Mouse (Mus musculus): ENCODE data around the gene Lrrc52. TPM values are rescaled to one million over a fixed set of nuclear protein-coding genes. Genes with fewer than 3 reads are reported as not detected.

Lrrc52 gene
- total RNA-seq, 2 experiments from 2014 or later: 1.2 TPM; not detected in 1

- no peak for ATAC-seq (replicated peaks; ENCODE audit: low FRiP score, low TSS enrichment, poor library complexity, severe bottlenecking)
Measured at GRCm38 (mm10) chr1:167438231-167438885, 28.2 kb downstream of the Lrrc52 start.

GRCm38 (mm10) chr1:167437091-167437490, 29.5 kb downstream of the Lrrc52 start:
- ATAC-seq (replicated peaks; ENCODE audit: low FRiP score, low TSS enrichment, poor library complexity, severe bottlenecking): no peak

DNA sequence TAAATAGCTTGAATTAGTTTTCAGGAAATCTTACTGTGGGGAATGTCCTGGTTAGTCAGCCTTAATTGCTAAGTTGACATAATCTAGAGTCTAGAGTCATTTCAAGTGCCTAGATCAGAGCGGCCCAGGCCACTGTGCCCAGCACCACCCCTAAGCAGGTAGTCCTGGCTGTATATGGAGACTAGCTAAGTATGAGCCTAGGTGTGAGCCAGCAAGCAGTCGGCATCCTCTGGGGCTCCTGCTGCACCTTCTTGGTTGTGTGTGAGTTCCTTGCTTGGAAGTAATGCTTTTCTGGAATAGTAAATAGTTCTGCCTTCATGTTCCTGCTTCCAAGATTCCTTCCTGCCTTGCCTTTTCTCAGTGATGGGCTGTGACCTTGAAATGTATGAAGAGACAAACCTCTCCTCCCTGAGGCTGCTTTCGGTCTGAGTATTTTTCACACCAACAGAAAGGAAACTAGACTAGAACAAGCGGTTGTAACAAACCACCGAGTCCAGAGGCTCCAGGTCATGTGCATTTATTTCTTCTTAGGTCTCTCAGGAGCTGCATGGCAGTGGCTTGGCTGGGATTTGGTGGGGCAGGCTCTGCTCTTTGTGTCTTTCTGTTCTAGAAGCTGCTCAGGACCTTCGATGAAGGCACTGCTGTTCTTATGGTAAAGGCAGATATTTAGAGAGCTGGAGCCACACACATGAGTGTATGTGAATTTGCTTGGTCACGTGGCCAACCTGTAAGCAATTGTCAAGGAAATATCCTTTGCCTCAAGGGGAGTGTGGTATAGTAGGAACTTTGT, 30.2 kb downstream of the Lrrc52 start:
- ATAC-seq (replicated peaks; ENCODE audit: low FRiP score, low TSS enrichment, poor library complexity, severe bottlenecking): no peak

- no peak for ATAC-seq (replicated peaks; ENCODE audit: low FRiP score, low TSS enrichment, poor library complexity, severe bottlenecking)
Measured at GRCm38 (mm10) chr1:167434931-167435330, 31.6 kb downstream of the Lrrc52 start.

- ATAC-seq (replicated peaks; ENCODE audit: low FRiP score, low TSS enrichment, poor library complexity, severe bottlenecking): no peak
Measured at GRCm38 (mm10) chr1:167430976-167431676, 35.5 kb downstream of the Lrrc52 start.

DNA sequence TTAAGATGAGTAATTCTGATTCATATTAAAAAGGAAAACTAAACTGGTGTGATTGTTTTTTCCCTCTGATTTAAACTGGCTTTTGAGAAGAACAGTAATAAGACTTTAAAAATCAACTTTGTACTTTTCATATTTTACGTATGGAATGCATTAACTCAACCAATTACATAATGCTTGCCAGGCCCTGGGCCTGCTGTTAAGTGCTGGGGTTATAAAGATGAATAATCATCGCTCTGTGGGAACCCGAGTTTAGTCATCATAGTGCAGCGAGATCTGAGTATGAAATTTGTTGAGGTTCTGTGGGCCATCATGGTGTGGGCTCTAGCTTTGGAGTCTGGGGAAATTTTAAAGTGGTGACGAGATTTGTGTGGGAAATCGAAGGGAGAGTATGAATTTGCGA, 39.9 kb downstream of the Lrrc52 start:
- no peak for ATAC-seq (replicated peaks; ENCODE audit: low FRiP score, low TSS enrichment, poor library complexity, severe bottlenecking)

DNA sequence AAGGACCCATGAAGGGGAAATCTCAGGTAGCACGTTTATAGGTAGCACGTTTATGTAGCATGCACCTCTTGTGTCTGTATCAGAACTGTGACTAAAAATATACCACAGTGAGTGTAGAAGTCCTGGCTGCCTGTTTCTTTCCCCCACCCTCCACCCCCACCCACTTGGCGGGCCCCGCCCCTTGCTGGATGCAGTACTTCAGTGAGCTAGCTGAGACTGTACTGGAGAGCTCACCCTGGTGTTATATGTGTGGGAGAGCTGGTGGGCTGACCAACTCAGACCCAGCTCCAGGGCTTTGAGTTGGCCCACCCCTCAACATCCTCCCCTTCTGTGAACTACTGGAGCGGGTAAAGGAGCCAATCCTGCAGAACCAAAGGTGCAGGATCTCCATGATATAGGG, 41.0 kb downstream of the Lrrc52 start:
- no peak for ATAC-seq (replicated peaks; ENCODE audit: low FRiP score, low TSS enrichment, poor library complexity, severe bottlenecking)

DNA sequence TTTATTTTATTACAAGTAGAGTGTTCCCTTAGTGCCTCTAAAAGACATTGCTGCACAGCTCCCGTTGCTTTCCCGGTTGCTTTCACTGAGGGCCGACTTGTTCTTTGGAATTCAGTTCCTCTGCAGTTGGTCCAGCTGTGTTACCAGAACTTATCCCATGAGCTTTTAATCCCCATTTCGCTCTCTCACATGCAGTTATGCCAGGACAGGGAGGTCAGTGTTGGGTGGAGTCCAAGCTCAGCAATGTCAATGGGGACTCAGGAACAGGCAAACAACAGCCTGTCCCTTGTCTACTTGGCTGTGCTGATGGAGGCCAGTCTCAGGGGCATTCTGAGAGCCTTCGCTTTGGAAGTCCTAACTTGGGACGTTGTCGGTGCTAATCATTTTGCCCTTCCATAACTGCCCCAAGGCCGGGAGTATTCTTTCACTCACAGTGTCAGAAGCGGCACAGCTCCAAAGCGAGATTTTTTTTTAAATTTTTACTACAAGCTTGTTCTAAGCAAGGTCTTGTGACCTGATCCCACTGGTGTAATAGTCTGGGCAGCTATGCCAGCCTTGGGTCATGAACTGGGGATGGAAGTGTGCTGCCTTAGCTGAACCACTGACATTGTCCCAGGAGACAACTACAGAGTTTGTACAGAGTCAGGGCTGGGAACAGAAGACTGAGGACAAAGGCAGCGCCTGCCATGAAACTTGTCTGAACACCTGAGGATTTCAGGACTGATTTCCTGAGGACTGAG, 43.9 kb downstream of the Lrrc52 start:
- no peak for ATAC-seq (replicated peaks; ENCODE audit: low FRiP score, low TSS enrichment, poor library complexity, severe bottlenecking)

GRCm38 (mm10) chr1:167414846-167415245, 51.7 kb downstream of the Lrrc52 start:
- peak; percentile 83 for ATAC-seq (replicated peaks; ENCODE audit: low FRiP score, low TSS enrichment, poor library complexity, severe bottlenecking)

DNA sequence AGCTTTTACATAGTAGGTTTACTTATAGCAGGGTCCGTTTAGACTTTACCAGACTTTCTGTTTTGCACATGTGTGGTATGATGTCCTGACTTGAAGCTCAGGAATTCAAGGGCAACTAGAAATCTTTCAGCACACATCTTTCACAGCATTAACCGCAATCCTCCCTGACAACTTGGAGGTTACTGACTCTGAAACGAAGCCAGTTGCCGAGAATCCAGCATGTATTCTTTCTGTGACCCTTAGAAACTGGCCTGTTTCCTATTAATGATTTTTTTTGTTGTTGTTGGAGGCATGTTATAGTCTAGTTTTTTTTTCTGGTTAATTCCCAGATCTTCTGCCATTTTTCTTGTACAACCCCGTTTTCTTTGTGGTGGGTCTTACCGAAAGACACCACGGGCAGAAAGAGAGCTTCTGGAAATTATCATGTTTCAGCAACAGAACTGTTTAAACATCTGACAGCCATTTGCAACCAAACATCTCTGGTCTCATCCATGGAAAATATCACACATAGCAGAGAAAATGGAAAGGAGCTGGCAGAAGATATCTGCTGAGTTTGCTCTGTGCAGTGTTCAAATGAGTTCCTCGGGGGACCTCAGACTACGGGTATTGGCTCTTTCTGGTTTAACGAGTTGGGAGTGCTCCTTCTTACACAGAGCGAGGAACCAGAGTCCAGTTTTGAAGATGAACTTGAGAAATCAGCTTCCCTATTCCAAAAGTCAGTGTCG, 54.4 kb downstream of the Lrrc52 start:
- no peak for ATAC-seq (replicated peaks; ENCODE audit: low FRiP score, low TSS enrichment, poor library complexity, severe bottlenecking)

DNA sequence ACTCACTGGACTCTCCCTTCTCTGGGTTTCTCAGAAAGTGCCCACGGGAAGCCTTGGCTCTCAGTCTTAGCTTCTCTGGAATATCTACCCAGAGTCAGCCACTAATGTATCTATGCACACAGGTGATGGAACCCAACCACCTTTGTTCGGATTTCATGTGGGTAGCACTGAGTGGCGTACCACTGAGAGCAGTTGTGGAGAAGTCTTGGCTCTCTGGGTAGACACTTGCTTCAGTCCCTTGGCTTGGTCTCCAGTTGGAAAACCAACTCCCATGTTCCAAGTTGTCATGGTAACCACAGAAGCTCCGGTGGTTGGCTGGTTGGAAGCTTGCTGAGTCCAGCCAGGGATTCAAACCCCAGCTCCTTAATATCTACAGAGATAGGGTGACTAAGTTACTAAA, 57.0 kb downstream of the Lrrc52 start:
- ATAC-seq (replicated peaks; ENCODE audit: low FRiP score, low TSS enrichment, poor library complexity, severe bottlenecking): no peak

DNA sequence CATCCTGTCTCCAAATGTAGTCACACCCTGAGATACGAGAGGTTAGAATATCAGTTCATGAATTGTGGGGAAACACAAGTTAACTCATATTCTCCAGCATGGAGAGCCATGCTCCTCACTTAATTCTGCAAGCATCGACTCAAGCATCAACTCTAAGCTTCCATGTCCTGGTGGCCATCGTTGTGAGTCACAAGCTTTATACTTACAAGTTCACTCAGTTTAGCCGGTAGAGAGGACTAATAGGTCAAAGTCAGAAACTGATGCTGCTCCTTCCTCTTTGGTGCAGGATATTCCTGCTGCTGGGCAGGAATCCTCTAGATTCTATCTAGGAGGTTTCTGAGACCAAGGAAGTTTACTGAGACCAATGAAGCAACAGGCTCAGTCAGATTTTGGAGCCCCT, 61.3 kb downstream of the Lrrc52 start:
- ATAC-seq (replicated peaks; ENCODE audit: low FRiP score, low TSS enrichment, poor library complexity, severe bottlenecking): no peak

Other genes starting within 250 kb of the Lrrc52 start
- 187 and 249 TPM in 2 replicates for gene Uck2, start 181.5 kb downstream of the Lrrc52 start, total RNA-seq (2014; fragmentation: Nextera tagmentation)
- 228 and 238 TPM in 2 replicates for gene Uck2, start 181.5 kb downstream of the Lrrc52 start, total RNA-seq (2017)
- 89.8 and 97.2 TPM in 2 replicates for gene Tmco1, start 158.4 kb downstream of the Lrrc52 start, total RNA-seq (2014; fragmentation: Nextera tagmentation)
- 150 and 178 TPM in 2 replicates for gene Tmco1, start 158.4 kb downstream of the Lrrc52 start, total RNA-seq (2017)
- gene Aldh9a1, start 116.8 kb downstream of the Lrrc52 start, total RNA-seq (2014; fragmentation: Nextera tagmentation): 43.2 and 49.4 TPM in 2 replicates
- 29.1 and 42.8 TPM in 2 replicates for gene Aldh9a1, start 116.8 kb downstream of the Lrrc52 start, total RNA-seq (2017)
- 36.8 and 53.5 TPM in 2 replicates for gene Mgst3, start 72.9 kb downstream of the Lrrc52 start, total RNA-seq (2014; fragmentation: Nextera tagmentation)
- gene Mgst3, start 72.9 kb downstream of the Lrrc52 start, total RNA-seq (2017): 17.8 and 43.6 TPM in 2 replicates
- not detected in 2 replicates for gene Rxrg, start 131.6 kb upstream of the Lrrc52 start, total RNA-seq (2014; fragmentation: Nextera tagmentation)
- 0.53 and 1.0 TPM in 2 replicates for gene Rxrg, start 131.6 kb upstream of the Lrrc52 start, total RNA-seq (2017)
- not detected in 2 replicates for gene Lmx1a, start 222.5 kb upstream of the Lrrc52 start, total RNA-seq (2014; fragmentation: Nextera tagmentation)
- not detected in 2 replicates for gene Lmx1a, start 222.5 kb upstream of the Lrrc52 start, total RNA-seq (2017)